Mouse (Mus musculus) frontal cortex, postnatal 25 days (tissue): Measurements from ENCODE around the gene Samd4.

Source experiments
- DNase-seq, 2 experiments: peaks; one replicate each; pipeline ENCODE4 v3.0.0; 2022; ENCODE audit warnings: low spot score in 2 of 2

Gene Samd4

DNA sequence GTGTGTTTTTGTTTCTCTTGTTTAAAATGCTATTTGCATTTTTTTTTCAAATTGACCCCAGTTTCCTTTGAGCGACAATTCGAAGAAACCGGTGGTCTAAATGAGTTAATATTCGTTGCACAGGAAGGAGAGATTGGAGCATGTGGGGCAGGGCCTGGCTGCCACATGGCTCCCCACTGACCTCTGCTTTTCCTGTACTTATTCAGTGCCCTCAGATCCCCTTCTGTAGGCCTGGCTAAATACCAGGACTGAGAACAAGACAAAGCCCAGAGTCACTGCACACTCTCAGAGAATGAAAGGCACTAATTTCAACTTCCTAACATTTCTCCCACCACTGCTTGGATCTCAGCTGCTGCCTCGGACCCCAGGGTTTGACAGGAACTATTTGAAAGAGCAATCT, 182.4 kb downstream of the Samd4 start:
- no peak for DNase-seq

DNA sequence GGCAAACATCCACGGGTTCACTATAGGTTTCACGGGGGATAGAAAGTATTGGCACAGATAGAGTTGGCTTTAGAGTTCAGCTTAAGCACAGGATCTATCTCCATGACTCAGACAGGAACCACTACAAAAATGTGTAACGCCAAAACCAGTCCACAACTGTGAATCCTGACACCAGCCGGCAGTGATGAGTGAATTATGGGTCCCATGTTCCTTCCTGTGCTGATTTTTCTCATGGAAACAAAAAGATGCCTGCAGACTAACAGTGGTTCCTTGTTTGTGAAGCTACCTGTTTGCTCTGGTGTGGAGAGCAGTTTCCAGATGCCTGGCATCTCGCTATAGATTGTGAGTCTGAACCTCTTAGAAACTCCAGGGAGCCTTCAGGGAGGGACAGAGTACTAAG, 184.2 kb downstream of the Samd4 start:
- DNase-seq, result no peak

- no peak for DNase-seq
These were observed 191.5 kb downstream of the Samd4 start for GRCm38 (mm10) chr14:47074045-47074666.

DNA sequence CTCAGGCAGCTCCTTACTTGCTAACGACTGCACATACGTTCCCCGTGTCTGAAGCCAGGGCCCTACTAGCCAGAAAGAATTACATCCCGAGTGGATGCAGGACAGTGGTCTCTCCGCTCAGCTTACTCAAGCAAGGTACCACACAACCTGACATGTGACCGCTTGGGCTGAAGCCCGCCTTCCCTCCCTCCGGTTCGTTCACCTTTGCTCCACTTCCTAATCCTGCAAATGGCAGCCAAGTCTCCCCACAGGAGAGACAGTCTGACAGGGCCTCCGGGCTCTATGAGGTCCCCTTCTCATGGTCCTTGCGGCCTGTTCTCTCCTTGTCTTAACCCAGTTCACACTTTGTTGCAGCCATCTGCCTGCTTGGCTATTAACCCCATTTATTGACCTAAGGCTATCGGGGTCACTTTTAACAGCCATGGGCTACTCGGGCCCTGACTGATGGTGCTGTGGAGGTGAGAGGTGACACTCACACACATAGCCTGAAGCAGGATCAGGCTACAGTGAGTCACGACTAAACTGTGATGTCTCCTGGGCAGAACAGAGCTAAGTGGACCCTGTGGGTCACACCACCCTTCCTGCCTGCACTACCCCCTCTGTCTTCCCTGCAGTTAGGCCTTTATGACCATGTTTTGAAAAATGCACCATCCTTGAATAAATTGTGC, 192.5 kb downstream of the Samd4 start:
- no peak for DNase-seq

DNA sequence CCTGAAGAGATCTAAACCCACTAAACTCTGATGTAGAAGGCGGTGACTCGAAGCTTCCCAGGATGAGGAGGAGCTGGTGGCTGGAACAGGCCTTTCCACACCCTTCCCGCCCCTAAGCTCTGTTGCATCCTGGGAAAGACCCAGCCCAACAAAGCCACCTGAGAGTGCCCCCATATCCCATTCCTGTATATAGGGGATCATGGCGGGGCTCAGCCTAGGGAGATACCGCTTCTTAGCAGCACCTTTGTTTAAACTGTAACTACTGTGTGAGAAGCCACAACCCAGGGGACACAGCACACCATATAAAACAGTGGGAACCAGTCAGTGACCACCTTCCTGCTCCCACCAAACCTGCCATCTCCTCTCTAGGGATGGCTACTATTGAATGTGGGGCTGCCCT, 193.2 kb downstream of the Samd4 start:
- no peak for DNase-seq

- no peak for DNase-seq
These were observed 194.4 kb downstream of the Samd4 start for GRCm38 (mm10) chr14:47076956-47077575.

DNA sequence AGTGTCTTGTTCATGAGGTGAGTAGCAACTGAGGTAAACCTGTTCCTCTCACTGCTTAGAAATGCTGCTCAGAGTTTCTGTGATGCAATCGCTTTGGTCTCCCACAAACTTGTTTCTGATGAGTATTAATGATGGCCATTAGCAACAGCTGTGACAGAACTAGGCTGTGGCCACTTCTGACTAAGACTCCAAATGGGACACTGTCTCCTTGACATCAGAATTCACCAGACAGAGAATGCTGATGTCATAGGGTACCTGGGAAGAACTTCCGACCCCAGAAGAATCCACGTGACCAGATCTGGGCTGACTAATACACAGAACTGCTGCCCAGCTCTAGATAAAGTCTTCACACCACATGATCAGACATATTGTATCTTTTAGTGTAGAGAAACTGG, 194.9 kb downstream of the Samd4 start:
- no peak for DNase-seq

GRCm38 (mm10) chr14:47079911-47080310, 197.3 kb downstream of the Samd4 start:
- no peak for DNase-seq

- DNase-seq, result no peak
These were observed 200.7 kb downstream of the Samd4 start for GRCm38 (mm10) chr14:47083311-47083710.

- no peak for DNase-seq
These were observed 201.2 kb downstream of the Samd4 start for GRCm38 (mm10) chr14:47083838-47084237.

DNA sequence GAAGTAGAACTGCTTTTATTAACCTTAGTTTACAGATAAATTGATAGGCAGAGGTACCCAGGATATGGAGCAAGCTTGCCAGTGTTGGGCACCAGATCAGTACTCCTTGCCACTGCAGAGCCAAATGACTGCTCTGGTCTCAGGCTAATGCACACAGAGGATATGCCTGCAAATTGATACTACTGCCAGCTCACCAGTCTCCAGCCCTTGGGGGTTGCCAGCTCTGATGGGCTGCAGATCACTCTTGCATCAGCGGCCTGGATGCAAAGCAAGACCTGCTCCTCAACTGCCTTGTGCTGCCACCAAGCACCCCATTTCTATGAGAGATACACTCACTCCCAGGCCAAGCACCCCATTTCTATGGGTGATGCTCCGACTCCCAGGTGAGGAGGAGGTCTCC, 202.0 kb downstream of the Samd4 start:
- no peak for DNase-seq

DNA sequence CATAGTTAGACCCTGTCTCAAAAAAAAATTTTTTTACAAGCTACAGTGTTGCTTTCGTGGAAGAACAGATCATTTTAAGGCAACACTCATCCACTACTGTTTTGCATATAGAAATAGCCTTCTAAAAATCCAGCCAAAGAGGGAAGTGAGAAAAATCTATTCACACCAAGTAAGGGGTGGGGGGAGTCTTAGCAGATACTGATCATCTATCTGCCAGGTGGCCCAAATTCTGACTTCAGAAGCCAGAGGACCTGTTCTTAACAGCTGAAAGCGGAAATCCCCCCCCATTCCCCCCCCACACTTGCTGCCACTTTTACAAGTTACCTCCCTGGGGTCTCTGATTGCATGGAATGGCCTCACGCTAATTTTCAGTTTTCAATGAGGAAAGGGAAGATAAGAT, 203.5 kb downstream of the Samd4 start:
- DNase-seq, result no peak

DNA sequence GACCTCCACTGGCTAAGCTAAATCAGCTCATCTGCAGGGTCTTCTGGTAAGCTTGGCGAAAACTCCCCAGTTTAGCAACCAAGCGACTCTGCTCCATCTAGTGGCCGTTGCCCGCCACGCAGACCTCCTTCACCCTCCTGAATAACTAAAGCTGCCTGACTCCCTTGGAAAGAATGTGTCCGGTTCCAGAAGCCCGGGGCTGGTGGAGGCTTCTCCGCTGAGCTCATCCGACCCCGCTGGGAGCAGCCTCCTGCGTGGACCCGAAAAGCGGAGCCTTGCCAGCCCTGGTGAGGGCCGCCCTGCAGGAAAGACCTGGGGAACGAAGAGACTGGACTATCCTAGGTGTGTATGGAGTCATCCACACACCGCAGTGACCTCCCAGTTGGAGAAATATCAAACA, 204.1 kb downstream of the Samd4 start:
- peak; percentile 38 to 51 for DNase-seq

- peak; percentile 60 to 70 for DNase-seq
These were observed 204.5 kb downstream of the Samd4 start for GRCm38 (mm10) chr14:47087182-47087581.

GRCm38 (mm10) chr14:47087669-47088250, 205.1 kb downstream of the Samd4 start:
- DNase-seq, result no peak

GRCm38 (mm10) chr14:47088339-47088738, 205.7 kb downstream of the Samd4 start:
- DNase-seq, result no peak

- DNase-seq, result no peak
These were observed 206.5 kb downstream of the Samd4 start for GRCm38 (mm10) chr14:47089153-47089552.

- DNase-seq, result no peak
These were observed 209.3 kb downstream of the Samd4 start for GRCm38 (mm10) chr14:47091908-47092307.

DNA sequence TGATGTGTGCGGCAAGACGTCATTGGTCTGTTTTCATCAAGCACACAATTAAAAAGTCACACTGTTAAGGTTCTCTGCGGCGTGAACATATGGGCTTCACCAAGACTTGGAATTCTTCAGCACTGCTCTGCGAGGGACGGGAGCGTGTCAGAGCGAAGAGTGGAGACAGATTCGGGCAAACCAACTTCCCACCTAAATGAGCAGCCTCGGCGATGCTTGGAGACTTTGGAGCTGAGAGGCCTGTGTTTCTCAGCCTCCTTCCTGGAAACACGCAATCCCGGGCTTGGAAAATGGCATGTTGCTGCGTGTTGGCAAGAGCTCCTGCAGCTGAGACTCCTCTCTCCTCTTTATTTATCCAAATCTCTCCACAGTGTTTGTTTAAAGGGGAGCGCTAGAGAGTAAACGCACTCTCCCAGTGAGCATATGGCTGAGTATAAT, 210.7 kb downstream of the Samd4 start:
- DNase-seq, result peak; percentile 13 to 29

DNA sequence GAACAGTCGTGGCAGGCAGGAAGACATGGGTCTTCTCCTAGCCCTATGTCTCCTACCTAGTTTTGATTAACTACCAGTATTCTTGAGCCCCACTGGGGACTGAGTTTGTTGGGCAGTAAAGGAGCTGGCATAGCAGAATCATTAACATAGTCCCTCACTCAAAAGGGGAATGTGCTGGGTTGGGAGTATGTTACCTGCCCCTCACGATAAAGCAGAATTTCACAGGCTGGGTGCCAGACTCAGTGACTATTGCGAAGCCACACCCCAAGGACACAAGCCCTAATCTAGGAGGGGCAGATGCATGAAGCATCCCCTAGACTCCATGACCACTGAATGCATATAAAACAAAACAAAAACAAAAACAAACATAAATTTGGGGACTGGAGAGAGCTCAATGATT, 212.4 kb downstream of the Samd4 start:
- no peak for DNase-seq

DNA sequence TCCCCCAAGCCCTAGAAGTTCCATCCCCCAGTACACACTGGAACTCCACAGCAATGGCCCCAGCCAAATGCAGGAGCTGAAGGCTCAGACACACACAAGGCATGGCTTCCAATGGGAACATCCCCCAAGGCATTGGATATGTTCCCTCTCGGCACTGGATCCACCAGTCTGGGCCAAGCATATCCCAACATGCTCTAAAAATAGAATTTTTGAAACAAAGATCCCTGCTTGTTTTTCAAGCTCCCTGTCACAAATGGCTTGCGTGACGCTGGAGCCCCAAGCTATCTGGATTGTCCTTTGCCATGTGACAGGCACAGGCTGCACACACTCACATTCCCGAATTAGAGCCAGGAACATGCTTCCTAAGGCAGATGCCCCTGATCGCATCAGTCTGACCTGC, 213.7 kb downstream of the Samd4 start:
- no peak for DNase-seq

DNA sequence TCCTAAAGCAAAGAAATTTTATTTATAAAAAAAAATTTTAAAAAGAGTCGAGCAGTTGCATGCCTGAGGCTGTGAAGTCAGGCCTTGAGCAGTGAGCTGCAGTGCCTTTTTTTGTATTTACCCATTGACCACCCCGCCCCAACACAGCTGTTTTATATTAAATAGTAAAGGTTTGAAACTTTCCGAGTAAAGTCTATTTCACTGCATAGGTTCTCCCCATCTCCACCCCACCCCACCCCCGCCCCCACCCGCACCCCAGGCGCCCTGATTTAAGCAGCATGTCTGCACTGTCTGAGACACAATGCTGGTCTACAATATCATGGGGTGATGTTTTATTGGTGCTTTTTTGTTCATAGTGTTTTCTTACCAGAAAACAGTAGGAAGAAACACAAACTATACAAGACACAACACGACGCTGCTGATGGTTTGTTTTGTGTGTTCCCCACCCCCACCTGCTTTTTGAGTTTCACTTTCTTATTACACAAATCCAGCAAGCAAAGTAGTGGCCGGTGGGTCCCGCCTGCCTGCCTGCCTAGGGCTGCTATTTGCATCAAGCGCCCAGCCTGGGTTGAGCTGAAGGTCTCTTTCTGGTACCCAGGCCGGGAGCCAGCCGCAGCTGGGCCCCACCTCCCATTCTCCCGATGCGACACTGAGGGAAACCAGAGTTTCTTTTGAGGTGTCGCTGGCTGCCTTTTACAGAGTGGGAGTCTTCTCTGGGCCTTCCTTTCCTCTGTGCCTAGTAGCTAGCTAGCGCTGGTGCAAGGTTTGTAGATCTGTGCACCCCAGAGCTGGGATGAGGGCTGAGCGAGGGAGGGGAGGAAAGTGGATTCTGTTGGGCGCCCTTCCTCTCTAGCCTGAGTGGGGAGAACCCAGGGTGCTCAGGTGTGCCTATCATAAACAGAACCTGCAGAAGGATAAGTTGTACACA, 221.9 kb downstream of the Samd4 start:
- no peak for DNase-seq
